Mouse (Mus musculus): ENCODE measurements at regions not wholly inside any gene's neighbourhood (a gene's known extent, or its start where the extent isn't known, plus 50 kb on each side); places are given as distances from the start of the nearest gene placed in this dataset.

- no peak for DNase-seq
Observed at GRCm38 (mm10) chr2:114993882-114994281, 339.1 kb upstream of the Dph6 start.

GRCm38 (mm10) chr2:114994691-114995347 lies 340.1 kb upstream of the Dph6 start:
- DNase-seq = no peak

GRCm38 (mm10) chr2:115013916-115014315 lies 359.2 kb upstream of the Dph6 start:
- DNase-seq = no peak

GRCm38 (mm10) chr2:115026777-115027176 lies 372.0 kb upstream of the Dph6 start:
- no peak for DNase-seq

- no peak for DNase-seq
Observed at GRCm38 (mm10) chr2:115031134-115031533, 376.4 kb upstream of the Dph6 start.

GRCm38 (mm10) chr2:115036205-115036604 lies 381.4 kb upstream of the Dph6 start:
- DNase-seq = peak; percentile 4

GRCm38 (mm10) chr2:115042299-115042785 lies 387.6 kb upstream of the Dph6 start:
- DNase-seq = no peak

GRCm38 (mm10) chr2:115056327-115057070 lies 401.7 kb upstream of the Dph6 start:
- DNase-seq = no peak

GRCm38 (mm10) chr2:115057200-115057599 lies 402.4 kb upstream of the Dph6 start:
- DNase-seq = no peak

GRCm38 (mm10) chr2:115067489-115068163 lies 412.9 kb upstream of the Dph6 start:
- DNase-seq = no peak

- no peak for DNase-seq
Observed at GRCm38 (mm10) chr2:115069704-115070103, 414.9 kb upstream of the Dph6 start.

- DNase-seq = no peak
Observed at GRCm38 (mm10) chr2:115070123-115070522, 415.4 kb upstream of the Dph6 start.

GRCm38 (mm10) chr2:115070666-115071065 lies 415.9 kb upstream of the Dph6 start:
- no peak for DNase-seq

- no peak for DNase-seq
Observed at GRCm38 (mm10) chr2:115081563-115082291, 427.0 kb upstream of the Dph6 start.

- DNase-seq = no peak
Observed at GRCm38 (mm10) chr2:115082292-115082809, 427.6 kb upstream of the Dph6 start.

GRCm38 (mm10) chr2:115088421-115089120 lies 433.8 kb upstream of the Dph6 start:
- no peak for DNase-seq

GRCm38 (mm10) chr2:115090430-115091175 lies 435.8 kb upstream of the Dph6 start:
- DNase-seq = no peak

GRCm38 (mm10) chr2:115095351-115095750 lies 440.6 kb upstream of the Dph6 start:
- no peak for DNase-seq

GRCm38 (mm10) chr2:115101501-115101900 lies 446.7 kb upstream of the Dph6 start:
- no peak for DNase-seq

GRCm38 (mm10) chr2:115119429-115120205 lies 461.9 kb upstream of the BC052040 start:
- no peak for DNase-seq
